Mouse (Mus musculus) heart, embryonic 10.5 days (tissue): Measurements from ENCODE around the gene Arpc3. TPM values are rescaled to one million over a fixed set of nuclear protein-coding genes. Genes with fewer than 3 reads are reported as not detected.

Experiments
- DNase-seq: peaks from one replicate; pipeline ENCODE4 v3.0.0-alpha.2; 2017; ENCODE audit warnings: low spot score
- H3K27ac ChIP-seq: fragments of 300-500 bp; sonication (generic); 2 replicates; pipeline ENCODE4 v1.5.1; 2016; ENCODE audit warnings: mild to moderate bottlenecking
- H3K27me3 ChIP-seq: fragments of 300-500 bp; sonication (generic); 2 replicates; pipeline ENCODE4 v1.6.1; 2016; ENCODE audit warnings: mild to moderate bottlenecking; ENCODE audit not compliant: poor library complexity, insufficient read depth, severe bottlenecking
- H3K36me3 ChIP-seq: fragments of 300-500 bp; sonication (generic); 2 replicates; pipeline ENCODE4 v1.6.1; 2016; ENCODE audit warnings: mild to moderate bottlenecking, moderate library complexity
- H3K4me1 ChIP-seq: fragments of 300-500 bp; sonication (generic); 2 replicates; pipeline ENCODE4 v1.6.1; 2016; ENCODE audit warnings: mild to moderate bottlenecking
- H3K4me3 ChIP-seq: fragments of 300-500 bp; sonication (generic); 2 replicates; pipeline ENCODE4 v1.5.1; 2016; ENCODE audit warnings: mild to moderate bottlenecking, moderate library complexity
- H3K9me3 ChIP-seq: fragments of 300-500 bp; sonication (generic); 2 replicates; pipeline ENCODE4 v1.6.1; 2016; ENCODE audit warnings: mild to moderate bottlenecking, moderate library complexity
- WGBS: fragments of 180-500 bp; shearing (Covaris S2); methylation state at CpG from one replicate; pipeline ENCODE4 v1.1.7; 2016; 5-methylcytosine and 5-hydroxymethylcytosine counted together
- polyA plus RNA-seq: library from polyadenylated mRNA; unstranded; fragments of >200 nt; fragmentation: Nextera tagmentation; extraction: Ambion mirVana; gene quantifications from 2 replicates; pipeline ENCODE4 v1.2.1, GENCODE M21; 2016

Arpc3 gene
- polyA plus RNA-seq, 1 experiment from 2014 or later, result 108 TPM

DNA sequence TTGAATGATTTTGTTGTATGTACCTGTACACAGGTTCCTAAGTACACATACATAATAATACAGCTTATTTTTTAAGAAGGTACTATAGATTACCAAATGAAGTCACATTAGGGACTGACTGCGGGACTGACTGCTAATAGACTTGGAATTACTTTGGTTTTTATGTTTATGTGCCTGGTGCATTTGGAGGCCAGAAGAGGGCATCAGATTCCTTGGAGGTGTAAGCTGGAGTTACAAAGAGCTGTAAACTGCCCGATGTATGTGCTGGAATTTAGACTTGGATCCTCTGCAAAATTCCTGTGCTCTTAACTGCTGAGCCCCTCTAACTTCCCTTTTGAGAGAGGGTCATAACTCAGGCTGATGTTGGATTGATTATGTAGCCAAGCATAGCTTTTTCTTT lies 33.9 kb downstream of the Arpc3 start:
- Histone ChIP-seq H3K9me3 (no peaks in the 10 kb centered on the region), H3K27ac (no peak overlapping the region), H3K36me3 (peaks cover 40% of the 10 kb centered on the region), H3K27me3 (no peaks in the 10 kb centered on the region), H3K4me3 (no peak overlapping the region), H3K4me1 (peaks cover 16% of the 10 kb centered on the region)
- WGBS, result 89% methylated on average over 2 of the region's 2 CpGs
- no peak for DNase-seq

DNA sequence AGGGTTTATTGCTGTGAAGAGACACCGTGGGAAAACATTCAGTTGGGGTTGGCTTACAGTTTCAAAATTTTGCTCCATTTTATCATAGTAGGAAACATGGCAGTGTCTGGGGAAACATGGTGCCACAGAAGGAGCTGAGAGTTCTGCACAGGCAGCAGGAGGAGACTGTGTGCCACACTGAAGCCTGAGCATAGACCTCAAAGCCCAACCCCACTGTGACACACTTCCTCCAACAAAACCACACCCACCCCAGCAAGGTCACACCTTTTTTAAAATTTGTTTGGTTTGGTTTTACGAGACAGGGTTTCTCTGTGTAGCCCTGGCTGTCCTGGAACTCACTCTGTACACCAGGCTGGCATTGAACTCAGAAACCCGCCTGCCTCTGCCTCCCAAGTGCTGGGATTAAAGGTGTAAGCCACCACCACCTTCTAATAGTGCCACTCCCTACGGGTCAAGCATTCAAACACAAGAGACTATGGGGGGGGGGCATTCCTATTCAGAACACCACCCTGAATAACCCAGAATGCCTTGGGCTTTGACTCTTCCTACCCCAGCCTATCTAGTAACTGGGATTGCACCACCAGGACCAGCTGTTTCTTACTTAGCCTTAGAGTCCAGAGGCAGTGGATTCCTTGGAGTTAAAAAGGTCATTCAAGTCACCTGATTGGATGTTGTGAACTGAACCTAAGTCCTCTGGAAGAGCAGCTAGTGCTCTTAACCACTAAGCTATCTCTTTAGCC lies 38.5 kb downstream of the Arpc3 start:
- Histone ChIP-seq H3K4me3 (no peak overlapping the region), H3K27me3 (no peaks in the 10 kb centered on the region), H3K27ac (no peak overlapping the region), H3K4me1 (no peaks in the 10 kb centered on the region), H3K36me3 (peaks cover 85% of the 10 kb centered on the region), H3K9me3 (no peaks in the 10 kb centered on the region)
- 96% methylated on average over 4 of the region's 4 CpGs for WGBS
- DNase-seq, result no peak

DNA sequence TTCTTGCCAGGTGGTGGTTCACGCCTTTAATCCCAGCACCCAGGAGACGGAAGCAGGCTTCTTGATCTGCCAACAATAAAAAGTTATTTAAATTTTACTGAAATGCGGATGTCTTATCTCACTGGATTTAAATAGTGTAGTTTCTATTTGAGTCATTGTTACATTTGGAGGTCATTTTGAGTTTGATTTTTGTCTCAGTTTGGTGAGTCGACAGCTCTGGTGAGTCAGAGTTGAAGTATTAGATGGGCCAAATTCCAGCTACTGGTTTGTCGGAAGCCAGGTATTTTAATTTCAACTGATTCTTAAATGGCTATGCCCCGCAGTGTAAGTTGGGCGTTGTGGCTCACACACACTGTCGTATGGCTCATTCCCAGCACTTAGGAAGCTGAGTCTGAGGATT lies 39.5 kb downstream of the Arpc3 start:
- peaks cover 91% of the 10 kb centered on the region for H3K36me3 ChIP-seq
- DNase-seq, result no peak
- no peaks in the 10 kb centered on the region for H3K27me3 ChIP-seq
- H3K4me1 ChIP-seq, result no peaks in the 10 kb centered on the region
- no peak overlapping the region for H3K27ac ChIP-seq
- H3K4me3 ChIP-seq, result no peak overlapping the region
- no peaks in the 10 kb centered on the region for H3K9me3 ChIP-seq
- WGBS, result 89% methylated on average over 8 of the region's 8 CpGs

DNA sequence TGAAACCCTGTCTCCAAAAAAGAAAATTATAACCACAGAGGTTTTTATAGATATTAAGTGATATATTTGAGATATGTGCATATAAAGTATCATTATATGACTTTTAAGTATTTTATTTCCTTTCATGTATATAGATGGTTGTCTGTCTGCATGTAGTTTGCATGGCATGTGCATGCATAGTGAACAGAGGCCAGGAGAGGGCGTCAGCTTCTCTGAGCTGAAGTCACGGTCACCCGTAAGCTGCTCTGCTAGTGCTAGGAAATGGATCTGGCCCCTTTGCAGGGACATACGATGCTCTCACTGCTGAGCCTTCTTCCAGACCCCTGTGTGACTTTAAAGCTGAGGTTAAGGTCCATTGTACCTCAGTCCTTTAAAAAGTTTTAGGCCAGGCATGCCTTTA lies 42.9 kb downstream of the Arpc3 start:
- 0 out of 2 replicates have a peak, but pooled peaks cover 3% of the 10 kb centered on the region for H3K4me1 ChIP-seq
- no peak for DNase-seq
- H3K27me3 ChIP-seq, result no peaks in the 10 kb centered on the region
- H3K9me3 ChIP-seq, result no peaks in the 10 kb centered on the region
- peaks cover 100% of the 10 kb centered on the region for H3K36me3 ChIP-seq
- H3K4me3 ChIP-seq, result no peak overlapping the region
- no peak overlapping the region for H3K27ac ChIP-seq
- WGBS, result 79% methylated on average over 4 of the region's 4 CpGs

DNA sequence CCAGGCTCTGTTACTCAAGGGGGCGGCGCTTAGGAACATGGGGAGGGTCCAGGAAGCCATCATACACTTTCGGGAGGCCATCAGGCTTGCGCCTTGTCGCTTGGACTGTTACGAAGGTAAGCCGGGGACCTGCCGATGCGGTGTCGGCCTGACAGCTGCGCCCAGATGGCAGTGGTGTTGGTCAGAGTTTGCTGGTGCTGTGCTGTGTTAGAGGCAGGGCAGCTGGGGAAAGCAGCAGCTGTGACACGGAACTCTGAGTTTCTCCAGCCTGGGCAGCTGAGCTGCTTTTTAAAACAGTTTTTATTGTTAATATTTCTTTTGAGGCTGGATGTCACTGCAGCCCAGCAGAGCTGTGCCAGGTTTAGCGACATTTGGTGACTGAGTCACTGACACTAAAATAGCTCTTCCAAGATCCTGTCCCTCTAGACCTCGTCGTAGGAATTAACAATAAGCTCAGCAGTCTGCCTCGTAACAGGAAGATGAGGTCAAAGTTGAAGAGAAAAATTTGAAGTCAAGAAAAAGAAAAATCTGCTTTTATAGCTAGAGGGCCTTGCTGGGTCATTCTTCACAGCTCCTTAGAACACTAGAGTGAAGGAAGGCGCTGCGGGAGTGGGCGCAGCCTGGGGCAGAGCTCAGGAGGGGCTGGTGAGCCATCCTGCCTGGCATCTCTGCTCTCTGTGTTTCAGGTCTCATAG lies 47.9 kb downstream of the Arpc3 start:
- Histone ChIP-seq H3K9me3 (no peaks in the 10 kb centered on the region), H3K27ac (no peak overlapping the region), H3K4me3 (no peak overlapping the region), H3K27me3 (no peaks in the 10 kb centered on the region), H3K36me3 (peaks cover 100% of the 10 kb centered on the region), H3K4me1 (0 out of 2 replicates have a peak, but pooled peaks cover 3% of the 10 kb centered on the region)
- 87% methylated on average over 19 of the region's 19 CpGs for WGBS
- DNase-seq, result no peak

DNA sequence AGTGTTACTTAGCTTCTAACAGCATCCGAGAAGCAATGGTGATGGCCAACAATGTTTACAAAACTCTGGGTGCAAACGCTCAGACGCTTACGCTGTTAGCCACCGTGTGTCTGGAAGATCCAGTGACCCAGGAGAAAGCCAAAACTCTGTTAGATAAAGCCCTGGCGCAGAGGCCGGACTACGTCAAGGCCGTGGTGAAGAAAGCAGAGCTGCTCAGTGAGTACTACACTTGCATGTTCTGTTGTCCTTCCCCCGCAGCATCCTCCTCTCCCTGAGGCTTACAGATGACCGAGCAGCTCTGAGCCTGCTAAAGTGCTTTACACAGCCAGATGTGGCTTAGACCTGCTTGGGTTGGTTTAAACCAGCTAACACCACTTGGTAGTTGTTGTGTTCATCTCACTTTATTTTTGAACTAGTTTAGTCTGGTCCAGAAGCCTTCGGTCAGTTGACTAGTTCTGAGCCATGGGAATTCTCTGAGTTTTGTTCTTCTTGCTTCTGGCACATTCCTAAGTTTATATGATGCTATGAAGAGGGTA lies 48.5 kb downstream of the Arpc3 start:
- H3K4me1 ChIP-seq, result 0 out of 2 replicates have a peak, but pooled peaks cover 3% of the 10 kb centered on the region
- H3K27ac ChIP-seq, result no peak overlapping the region
- no peaks in the 10 kb centered on the region for H3K27me3 ChIP-seq
- H3K36me3 ChIP-seq, result peaks cover 100% of the 10 kb centered on the region
- H3K9me3 ChIP-seq, result no peaks in the 10 kb centered on the region
- H3K4me3 ChIP-seq, result no peak overlapping the region
- DNase-seq, result no peak
- WGBS, result 95% methylated on average over 12 of the region's 12 CpGs

DNA sequence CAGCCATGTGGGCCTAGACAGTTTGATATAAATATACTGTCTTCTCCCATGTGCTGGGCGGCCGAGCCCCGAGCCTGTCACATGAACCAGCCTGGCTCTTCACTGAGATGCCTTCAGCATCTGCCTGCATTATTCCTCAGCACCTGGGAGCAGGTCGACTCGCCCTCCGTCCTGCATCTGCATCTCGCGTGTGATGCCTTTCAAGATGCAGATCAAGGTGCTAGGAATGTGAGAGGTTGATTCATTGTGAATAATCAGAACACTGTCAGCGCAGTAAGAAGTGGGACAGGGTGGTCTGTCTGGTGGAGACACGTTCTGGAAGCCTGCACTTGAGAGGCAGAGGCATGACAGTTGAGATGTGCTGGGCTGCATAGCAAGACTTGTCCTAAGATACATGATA lies 52.8 kb downstream of the Arpc3 start:
- WGBS, result 93% methylated on average over 10 of the region's 10 CpGs
- Histone ChIP-seq H3K4me1 (no peaks in the 10 kb centered on the region), H3K27me3 (no peaks in the 10 kb centered on the region), H3K36me3 (peaks cover 79% of the 10 kb centered on the region), H3K27ac (no peak overlapping the region), H3K4me3 (no peak overlapping the region), H3K9me3 (no peaks in the 10 kb centered on the region)
- no peak for DNase-seq

DNA sequence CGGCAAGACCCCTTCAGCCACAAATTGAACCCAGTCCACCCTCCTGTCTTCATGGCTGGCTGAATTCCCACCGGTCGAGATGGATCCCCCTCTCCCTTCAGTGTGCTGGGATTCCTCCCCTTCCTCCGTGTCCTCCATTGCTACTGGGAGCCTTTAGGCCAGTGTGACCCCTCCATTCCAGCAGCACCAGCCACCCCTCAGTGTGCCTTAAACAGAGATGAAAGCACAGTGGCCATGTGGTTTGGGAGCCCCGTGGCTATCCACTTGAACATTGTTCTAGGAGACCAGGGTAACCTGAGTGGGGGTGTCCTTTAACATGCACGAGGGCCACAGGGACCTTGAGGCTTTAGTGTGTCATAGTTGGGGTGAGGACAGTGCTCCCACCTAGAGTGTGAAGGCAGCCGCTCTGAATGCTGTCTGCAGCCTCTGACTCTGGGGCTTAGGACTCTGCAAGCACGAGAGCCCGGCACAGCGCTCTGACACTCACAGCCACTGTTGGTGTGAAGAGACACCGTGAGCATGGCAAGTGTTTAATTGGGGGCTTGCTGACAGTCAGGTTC lies 53.5 kb downstream of the Arpc3 start:
- H3K36me3 ChIP-seq, result peaks cover 72% of the 10 kb centered on the region
- 87% methylated on average over 11 of the region's 11 CpGs for WGBS
- no peak for DNase-seq
- H3K4me3 ChIP-seq, result no peak overlapping the region
- no peaks in the 10 kb centered on the region for H3K4me1 ChIP-seq
- no peaks in the 10 kb centered on the region for H3K9me3 ChIP-seq
- H3K27me3 ChIP-seq, result no peaks in the 10 kb centered on the region
- H3K27ac ChIP-seq, result no peak overlapping the region

DNA sequence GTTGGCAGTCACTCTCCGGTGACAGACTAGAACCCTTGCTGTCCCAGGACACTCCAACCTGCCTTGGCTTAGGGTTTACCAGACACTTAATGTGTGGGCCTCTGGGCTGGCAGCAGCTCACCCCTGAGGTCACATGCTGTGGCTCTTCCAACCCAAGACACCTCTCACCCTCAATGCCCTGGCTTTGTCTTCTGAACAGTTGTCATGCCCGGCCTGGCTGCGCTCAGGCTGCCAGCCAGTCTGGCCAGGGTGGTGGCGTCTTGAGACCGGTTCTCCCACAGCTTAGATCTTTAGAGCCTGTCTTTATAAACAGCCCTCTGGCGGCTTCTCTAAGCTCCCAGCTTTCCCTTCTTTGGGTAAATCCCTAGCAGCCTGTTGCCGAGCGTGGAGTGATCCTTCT lies 56.2 kb downstream of the Arpc3 start:
- H3K27ac ChIP-seq, result no peak overlapping the region
- WGBS, result 89% methylated on average over 8 of the region's 8 CpGs
- no peak overlapping the region for H3K4me3 ChIP-seq
- H3K4me1 ChIP-seq, result 0 out of 2 replicates have a peak, but pooled peaks cover 5% of the 10 kb centered on the region
- H3K36me3 ChIP-seq, result peaks cover 60% of the 10 kb centered on the region
- H3K27me3 ChIP-seq, result no peaks in the 10 kb centered on the region
- no peak for DNase-seq
- H3K9me3 ChIP-seq, result no peaks in the 10 kb centered on the region

DNA sequence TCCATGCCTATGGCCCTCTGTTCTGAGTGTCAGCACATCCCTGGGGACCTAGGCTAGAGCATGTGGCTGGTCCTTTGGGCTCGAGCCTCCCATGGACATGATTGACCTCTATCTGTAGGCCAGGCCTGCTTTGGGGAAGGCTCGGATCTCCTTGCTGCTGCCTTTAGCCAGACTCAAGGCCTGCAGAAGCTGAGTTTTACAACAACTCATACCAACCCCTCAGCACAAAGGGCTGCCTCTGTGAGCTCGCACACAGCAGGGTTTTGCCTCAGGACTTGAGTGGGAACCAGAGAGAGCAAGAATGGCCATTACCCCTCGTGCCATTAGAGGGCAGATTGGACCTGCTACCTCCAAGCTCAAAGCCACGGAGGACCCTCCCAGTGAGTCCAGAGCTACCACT lies 57.2 kb downstream of the Arpc3 start:
- Histone ChIP-seq H3K36me3 (peaks cover 60% of the 10 kb centered on the region), H3K27ac (peak overlapping the region; percentile 1; the same call in 1 of the 2 replicates), H3K27me3 (no peaks in the 10 kb centered on the region), H3K4me3 (no peak overlapping the region), H3K9me3 (no peaks in the 10 kb centered on the region), H3K4me1 (0 out of 2 replicates have a peak, but pooled peaks cover 5% of the 10 kb centered on the region)
- DNase-seq, result no peak
- 77% methylated on average over 5 of the region's 5 CpGs for WGBS

DNA sequence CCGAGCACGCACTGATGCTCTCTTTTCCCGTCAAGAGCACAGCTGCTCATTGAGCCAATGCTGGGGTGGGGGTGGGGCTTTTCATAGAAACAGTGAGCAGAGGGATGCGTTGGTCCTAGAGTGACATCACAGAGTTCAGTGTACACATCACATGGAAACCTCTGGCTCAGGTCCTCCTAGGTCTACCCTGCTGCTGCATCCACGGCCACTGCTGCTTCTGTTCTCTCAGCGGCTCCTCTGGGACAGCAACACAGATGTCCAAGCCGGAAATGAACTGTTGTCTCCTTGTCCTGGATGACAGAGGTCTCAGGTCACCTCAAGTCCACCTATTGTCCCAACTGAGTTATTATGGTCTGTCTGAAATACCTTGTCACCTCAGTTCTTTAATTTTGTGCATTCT lies 58.3 kb downstream of the Arpc3 start:
- WGBS, result 74% methylated on average over 7 of the region's 7 CpGs
- Histone ChIP-seq H3K27me3 (no peaks in the 10 kb centered on the region), H3K36me3 (peaks cover 60% of the 10 kb centered on the region), H3K4me3 (no peak overlapping the region), H3K9me3 (no peaks in the 10 kb centered on the region), H3K27ac (no peak overlapping the region), H3K4me1 (peaks cover 11% of the 10 kb centered on the region; the same call in 1 of the 2 replicates)
- DNase-seq, result no peak

DNA sequence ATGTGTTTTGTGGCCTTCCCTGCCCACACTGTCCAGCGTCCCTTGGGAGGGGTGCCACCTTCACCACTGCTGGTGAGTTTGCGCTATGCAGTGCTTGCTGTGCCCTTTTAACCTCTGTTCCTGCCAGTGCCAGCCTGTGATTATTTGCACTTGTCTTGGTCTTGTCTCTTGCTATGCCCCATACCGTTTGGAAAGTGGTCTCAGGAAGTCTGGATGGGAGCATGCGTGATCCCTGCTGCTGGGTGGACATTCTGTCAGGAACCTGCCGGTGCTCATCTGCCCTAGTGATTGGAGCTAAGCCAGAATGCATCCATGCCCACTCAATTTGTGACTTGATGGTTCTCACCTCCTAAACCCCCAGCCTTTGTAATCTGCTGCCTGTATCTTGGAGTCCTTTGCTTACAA lies 59.2 kb downstream of the Arpc3 start:
- Histone ChIP-seq H3K27me3 (no peaks in the 10 kb centered on the region), H3K9me3 (no peaks in the 10 kb centered on the region), H3K4me1 (peaks cover 15% of the 10 kb centered on the region; the same call in 1 of the 2 replicates), H3K4me3 (no peak overlapping the region), H3K27ac (no peak overlapping the region; the same call in 1 of the 2 replicates), H3K36me3 (peaks cover 60% of the 10 kb centered on the region)
- 60% methylated on average over 5 of the region's 5 CpGs for WGBS
- no peak for DNase-seq

DNA sequence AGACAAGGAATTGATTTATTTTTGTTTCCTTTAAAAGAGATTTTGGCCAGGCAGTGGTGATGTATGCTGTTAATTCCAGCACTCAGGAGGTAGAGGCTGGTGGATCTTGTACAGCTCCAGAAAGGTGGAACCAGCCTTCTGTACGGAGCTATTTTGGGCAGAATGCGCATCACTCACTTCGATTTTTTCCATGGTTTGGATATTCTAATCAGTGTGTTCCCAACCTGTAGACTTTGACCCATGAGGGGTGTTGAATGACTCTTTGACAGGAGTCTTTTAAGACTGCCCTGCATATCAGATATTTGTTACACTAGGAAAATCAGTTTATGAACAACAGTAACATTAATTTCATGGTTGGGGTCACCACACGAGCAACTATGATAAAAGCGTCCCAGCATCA lies 59.6 kb downstream of the Arpc3 start:
- Histone ChIP-seq H3K4me1 (peaks cover 15% of the 10 kb centered on the region; the same call in 1 of the 2 replicates), H3K9me3 (no peaks in the 10 kb centered on the region), H3K27ac (0 out of 2 replicates have a peak overlapping the region, but pooled peaks have one; percentile 49), H3K36me3 (peaks cover 60% of the 10 kb centered on the region), H3K4me3 (no peak overlapping the region), H3K27me3 (no peaks in the 10 kb centered on the region)
- no peak for DNase-seq
- 79% methylated on average over 5 of the region's 5 CpGs for WGBS
